Mouse (Mus musculus) brain, embryonic 14.5 days (tissue): Measurements from ENCODE around the gene Ccdc9.

ENCODE experiments used
- CTCF ChIP-seq: fragments of 200-500 bp; IDR thresholded peaks from 2 replicates; pipeline ENCODE4 v1.5.1; 2012; ENCODE audit warnings: inconsistent platforms, mild to moderate bottlenecking, moderate library complexity, borderline replicate concordance; ENCODE audit not compliant: insufficient read depth, insufficient read length; ENCODE audit errors: extremely low read depth
- POLR2A ChIP-seq: fragments of 200-500 bp; IDR thresholded peaks from 2 replicates; pipeline ENCODE4 v1.6.1; 2012; ENCODE audit warnings: mild to moderate bottlenecking, inconsistent platforms, borderline replicate concordance; ENCODE audit not compliant: poor library complexity, insufficient read depth, insufficient read length, severe bottlenecking; ENCODE audit errors: extremely low read depth

GRCm38 (mm10) chr7:16315222-16315759 lies 28.7 kb upstream of the Ccdc9 start:
- TF ChIP-seq POLR2A (no peak), CTCF (no peak)
